Mouse (Mus musculus): ENCODE measurements around the gene Dtnb. TPM values are rescaled to one million over a fixed set of nuclear protein-coding genes. Genes with fewer than 3 reads are reported as not detected.
"Not testable (repeated sequence)": the region's sequence is repeated elsewhere in the genome, so short reads cannot be mapped to it uniquely, and the experiment has no call there.

Gene Dtnb
- polyA plus RNA-seq (2015; fragmentation: Nextera tagmentation; extraction: Ambion mirVana) = 40.6 and 40.9 TPM in 2 replicates

GRCm38 (mm10) chr12:3571787-3572580, at the start of gene Dtnb:
Gene Dtnb (plus strand): TSS chr12:3572381.
- WGBS = 1% methylated on average over 72 of the region's 85 CpGs
- no peaks in the 10 kb centered on the region for H3K36me3 ChIP-seq
- H3K9ac ChIP-seq = peak within 1 kb of the TSS; percentile 94
- H3K27me3 ChIP-seq = no peaks in the 10 kb centered on the region
- peaks cover 14% of the 10 kb centered on the region for H3K4me1 ChIP-seq (replicated peaks)
- peak within 1 kb of the TSS; percentile 88 for H3K4me3 ChIP-seq
- no peaks in the 10 kb centered on the region for H3K9me3 ChIP-seq
- peak within 1 kb of the TSS; percentile 94 for H3K27ac ChIP-seq
- H3K4me2 ChIP-seq = peak within 1 kb of the TSS; percentile 77
- peak; percentile 81 for ATAC-seq (ENCODE audit: low FRiP score)

- no peaks in the 10 kb centered on the region for H3K27me3 ChIP-seq
- no peak for ATAC-seq (ENCODE audit: low FRiP score)
- H3K4me1 ChIP-seq (replicated peaks) = no peaks in the 10 kb centered on the region
- no peak overlapping the region for H3K9ac ChIP-seq
- no peak overlapping the region for H3K4me3 ChIP-seq
- no peaks in the 10 kb centered on the region for H3K36me3 ChIP-seq
- H3K27ac ChIP-seq = no peak overlapping the region
- H3K9me3 ChIP-seq = no peaks in the 10 kb centered on the region
- no peak overlapping the region for H3K4me2 ChIP-seq
- WGBS = 95% methylated on average over 5 of the region's 5 CpGs
Measured at GRCm38 (mm10) chr12:3525536-3525935, 46.6 kb upstream of the Dtnb start.

GRCm38 (mm10) chr12:3535446-3535845, 36.7 kb upstream of the Dtnb start:
- H3K9me3 ChIP-seq; H3K27me3 ChIP-seq; H3K27ac ChIP-seq; H3K4me1 ChIP-seq (replicated peaks); H3K36me3 ChIP-seq; H3K4me3 ChIP-seq; H3K4me2 ChIP-seq; ATAC-seq (ENCODE audit: low FRiP score); H3K9ac ChIP-seq: not testable (repeated sequence)
- WGBS = 95% methylated on average over 1 of the region's 1 CpGs

GRCm38 (mm10) chr12:3537616-3538015, 34.6 kb upstream of the Dtnb start:
- Histone ChIP-seq H3K9ac (no peak overlapping the region), H3K4me3 (no peak overlapping the region), H3K4me1 (replicated peaks) (no peaks in the 10 kb centered on the region), H3K27ac (no peak overlapping the region), H3K4me2 (no peak overlapping the region), H3K36me3 (no peaks in the 10 kb centered on the region), H3K27me3 (no peaks in the 10 kb centered on the region), H3K9me3 (no peaks in the 10 kb centered on the region; the same call in 1 of the 2 replicates)
- peak; percentile 69; the same call in 1 of the 2 replicates for ATAC-seq (ENCODE audit: low FRiP score)
- 78% methylated on average over 3 of the region's 3 CpGs for WGBS

GRCm38 (mm10) chr12:3538036-3538435, 34.1 kb upstream of the Dtnb start:
- no peak overlapping the region for H3K4me3 ChIP-seq
- no peak overlapping the region for H3K9ac ChIP-seq
- no peaks in the 10 kb centered on the region; the same call in 1 of the 2 replicates for H3K9me3 ChIP-seq
- H3K4me1 ChIP-seq (replicated peaks) = no peaks in the 10 kb centered on the region
- H3K27ac ChIP-seq = no peak overlapping the region
- no peak overlapping the region for H3K4me2 ChIP-seq
- H3K36me3 ChIP-seq = no peaks in the 10 kb centered on the region
- no peaks in the 10 kb centered on the region for H3K27me3 ChIP-seq
- ATAC-seq (ENCODE audit: low FRiP score) = no peak
- WGBS = 86% methylated on average over 1 of the region's 1 CpGs

GRCm38 (mm10) chr12:3539605-3540004, 32.6 kb upstream of the Dtnb start:
- 72% methylated on average over 2 of the region's 2 CpGs for WGBS
- no peak overlapping the region for H3K4me2 ChIP-seq
- H3K27me3 ChIP-seq = no peaks in the 10 kb centered on the region
- H3K27ac ChIP-seq = no peak overlapping the region
- H3K36me3 ChIP-seq = no peaks in the 10 kb centered on the region
- no peaks in the 10 kb centered on the region; the same call in 1 of the 2 replicates for H3K9me3 ChIP-seq
- no peaks in the 10 kb centered on the region for H3K4me1 ChIP-seq (replicated peaks)
- H3K9ac ChIP-seq = no peak overlapping the region
- H3K4me3 ChIP-seq = no peak overlapping the region
- no peak for ATAC-seq (ENCODE audit: low FRiP score)

GRCm38 (mm10) chr12:3540871-3541270, 31.3 kb upstream of the Dtnb start:
- H3K4me2 ChIP-seq = no peak overlapping the region

GRCm38 (mm10) chr12:3545451-3545850, 26.7 kb upstream of the Dtnb start:
- WGBS = 76% methylated on average over 3 of the region's 3 CpGs

More at GRCm38 (mm10) chr12:3540871-3541270, 31.3 kb upstream of the Dtnb start:
- Histone ChIP-seq H3K36me3 (no peaks in the 10 kb centered on the region), H3K9me3 (no peaks in the 10 kb centered on the region), H3K27ac (no peak overlapping the region), H3K4me1 (replicated peaks) (no peaks in the 10 kb centered on the region), H3K9ac (no peak overlapping the region), H3K4me3 (no peak overlapping the region), H3K27me3 (no peaks in the 10 kb centered on the region)
- 94% methylated on average over 7 of the region's 7 CpGs for WGBS
- no peak for ATAC-seq (ENCODE audit: low FRiP score)

GRCm38 (mm10) chr12:3546121-3546658, 26.0 kb upstream of the Dtnb start:
- H3K4me3 ChIP-seq = no peak overlapping the region
- no peaks in the 10 kb centered on the region; the same call in 1 of the 2 replicates for H3K4me1 ChIP-seq (replicated peaks)
- ATAC-seq (ENCODE audit: low FRiP score) = no peak
- H3K27me3 ChIP-seq = no peaks in the 10 kb centered on the region
- H3K9me3 ChIP-seq = no peaks in the 10 kb centered on the region
- H3K4me2 ChIP-seq = no peak overlapping the region
- H3K36me3 ChIP-seq = no peaks in the 10 kb centered on the region
- H3K9ac ChIP-seq = no peak overlapping the region
- H3K27ac ChIP-seq = no peak overlapping the region
- 54% methylated on average over 4 of the region's 4 CpGs for WGBS

More at GRCm38 (mm10) chr12:3545451-3545850, 26.7 kb upstream of the Dtnb start:
- Histone ChIP-seq H3K27ac (no peak overlapping the region), H3K9me3 (no peaks in the 10 kb centered on the region), H3K4me2 (no peak overlapping the region), H3K27me3 (no peaks in the 10 kb centered on the region), H3K4me1 (replicated peaks) (no peaks in the 10 kb centered on the region; the same call in 1 of the 2 replicates), H3K36me3 (no peaks in the 10 kb centered on the region), H3K9ac (no peak overlapping the region), H3K4me3 (no peak overlapping the region)
- no peak for ATAC-seq (ENCODE audit: low FRiP score)

GRCm38 (mm10) chr12:3546781-3547180, 25.4 kb upstream of the Dtnb start:
- H3K9ac ChIP-seq = no peak overlapping the region
- H3K4me2 ChIP-seq = no peak overlapping the region
- no peak for ATAC-seq (ENCODE audit: low FRiP score)
- H3K27ac ChIP-seq = no peak overlapping the region
- no peak overlapping the region for H3K4me3 ChIP-seq
- no peaks in the 10 kb centered on the region for H3K27me3 ChIP-seq
- WGBS = 45% methylated on average over 6 of the region's 6 CpGs
- no peaks in the 10 kb centered on the region; the same call in 1 of the 2 replicates for H3K4me1 ChIP-seq (replicated peaks)
- H3K9me3 ChIP-seq = no peaks in the 10 kb centered on the region
- H3K36me3 ChIP-seq = no peaks in the 10 kb centered on the region

- WGBS = 62% methylated on average over 4 of the region's 4 CpGs
- ATAC-seq (ENCODE audit: low FRiP score) = no peak
- H3K4me1 ChIP-seq (replicated peaks) = no peaks in the 10 kb centered on the region; the same call in 1 of the 2 replicates
Measured at GRCm38 (mm10) chr12:3547506-3547905, 24.7 kb upstream of the Dtnb start.

GRCm38 (mm10) chr12:3547911-3548310, 24.3 kb upstream of the Dtnb start:
- Histone ChIP-seq H3K4me3 (no peak overlapping the region), H3K9ac (no peak overlapping the region), H3K9me3 (no peaks in the 10 kb centered on the region), H3K4me2 (no peak overlapping the region), H3K27me3 (no peaks in the 10 kb centered on the region), H3K4me1 (replicated peaks) (no peaks in the 10 kb centered on the region; the same call in 1 of the 2 replicates), H3K36me3 (no peaks in the 10 kb centered on the region), H3K27ac (no peak overlapping the region)
- 77% methylated on average over 3 of the region's 3 CpGs for WGBS
- no peak for ATAC-seq (ENCODE audit: low FRiP score)

More at GRCm38 (mm10) chr12:3547506-3547905, 24.7 kb upstream of the Dtnb start:
- H3K27ac ChIP-seq = no peak overlapping the region
- no peak overlapping the region for H3K4me3 ChIP-seq
- H3K9ac ChIP-seq = no peak overlapping the region
- H3K9me3 ChIP-seq = no peaks in the 10 kb centered on the region
- H3K36me3 ChIP-seq = no peaks in the 10 kb centered on the region
- H3K27me3 ChIP-seq = no peaks in the 10 kb centered on the region
- no peak overlapping the region for H3K4me2 ChIP-seq
